In genomic region chr9:48961314-48961713, GRCm38 (mm10) we compare ENCODE assay signal across 12 mouse cellular contexts. TPM values are rescaled to one million over a fixed set of nuclear protein-coding genes. Genes with fewer than 3 reads are reported as not detected.
DNase-seq lines count a peak whose midpoint lies in the region; ATAC-seq and TF ChIP-seq lines count a peak whose summit lies in the region.
"Had no signal": no experiment of that assay in that cellular context is flagged by ENCODE, and none has a peak within 500 bp of the region (broad histone marks: within the 10 kb centered on the region; RNA-seq: fewer than 3 reads in every experiment).

No protein-coding gene starts in this region.

- no peaks in the 10 kb centered on the region for H3K36me3 ChIP-seq in forebrain, embryonic 11.5 days (ENCODE audit: control insufficient read depth, insufficient read depth, low read length)
- H3K36me3 ChIP-seq in hindbrain, embryonic 16.5 days (ENCODE audit: control insufficient read depth, insufficient read depth, low read length), result no peaks in the 10 kb centered on the region
- no peaks in the 10 kb centered on the region for H3K36me3 ChIP-seq in neural tube, embryonic 15.5 days

- H3K9me3 ChIP-seq in forebrain, embryonic 11.5 days (ENCODE audit: control insufficient read depth, low read length), result no peaks in the 10 kb centered on the region
- no peaks in the 10 kb centered on the region for H3K9me3 ChIP-seq in hindbrain, embryonic 16.5 days (ENCODE audit: control insufficient read depth, low read length)
- no peaks in the 10 kb centered on the region for H3K9me3 ChIP-seq in neural tube, embryonic 15.5 days (replicated peaks)

- 24% methylated on average over 12 of the region's 12 CpGs for WGBS in forebrain, embryonic 11.5 days
- whole genome bisulfite sequencing in hindbrain, embryonic 16.5 days, result 14% methylated on average over 12 of the region's 12 CpGs
- WGBS in neural tube, embryonic 15.5 days, result 22% methylated on average over 12 of the region's 12 CpGs

- no peak for TF ChIP-seq CTCF in layer of hippocampus, adult 2 months (conservative IDR thresholded peaks at IDR 0.05)

- ATAC-seq in forebrain, embryonic 11.5 days (replicated peaks; ENCODE audit: low FRiP score), result no peak
- no peak for ATAC-seq in hindbrain, embryonic 16.5 days
- ATAC-seq in neural tube, embryonic 15.5 days (ENCODE audit: low FRiP score), result no peak

- H3K4me2 ChIP-seq in forebrain, embryonic 11.5 days (ENCODE audit: low read depth, low read length, severe bottlenecking), result 0 out of 2 replicates have a peak overlapping the region, but pooled peaks have one; percentile 5
- H3K4me2 ChIP-seq in hindbrain, embryonic 16.5 days (ENCODE audit: low read length), result peak overlapping the region; percentile 36
- H3K4me2 ChIP-seq in neural tube, embryonic 15.5 days, result peak overlapping the region; percentile 47
- H3K4me2 ChIP-seq: heart, embryonic 11.5 days had no signal

- H3K4me3 ChIP-seq in layer of hippocampus, adult 2 months, result peak overlapping the region; percentile 22; the same call in 1 of the 2 replicates
- no peak overlapping the region for H3K4me3 ChIP-seq in forebrain, embryonic 11.5 days (ENCODE audit: low read depth, low read length)
- no peak overlapping the region for H3K4me3 ChIP-seq in hindbrain, embryonic 16.5 days (ENCODE audit: low read length)
- no peak overlapping the region for H3K4me3 ChIP-seq in neural tube, embryonic 15.5 days (replicated peaks)

- no peak for DNase-seq in layer of hippocampus, adult 2 months (ENCODE audit: low spot score in 2 of 2)
- DNase-seq in layer of hippocampus, postnatal 14 days (ENCODE audit: low spot score in 2 of 2), result no peak
- no peak for DNase-seq in forebrain, embryonic 11.5 days (ENCODE audit: low spot score)
- no peak for DNase-seq in thymus, postnatal 0 days (ENCODE audit: low spot score)
- DNase-seq in layer of hippocampus, postnatal 25 days (ENCODE audit: extremely low spot score in 1 of 2, low spot score in 1 of 2), result no peak
- DNase-seq in cerebellum, postnatal 14 days, result no peak
- DNase-seq: lung, postnatal 10 days had no signal

- H3K4me1 ChIP-seq in forebrain, embryonic 11.5 days (replicated peaks; ENCODE audit: control insufficient read depth, insufficient read depth, low read length), result no peaks in the 10 kb centered on the region; the same call in 1 of the 2 replicates
- H3K4me1 ChIP-seq in hindbrain, embryonic 16.5 days (ENCODE audit: control insufficient read depth, insufficient read depth, low read depth, low read length), result no peaks in the 10 kb centered on the region; the same call in 1 of the 2 replicates
- peaks cover 13% of the 10 kb centered on the region for H3K4me1 ChIP-seq in neural tube, embryonic 15.5 days

- H3K9ac ChIP-seq in forebrain, embryonic 11.5 days (ENCODE audit: low read length), result 0 out of 2 replicates have a peak overlapping the region, but pooled peaks have one; percentile 10
- no peak overlapping the region for H3K9ac ChIP-seq in hindbrain, embryonic 16.5 days (ENCODE audit: low read depth, low read length)
- H3K9ac ChIP-seq in neural tube, embryonic 15.5 days (replicated peaks), result 0 out of 2 replicates have a peak overlapping the region, but pooled peaks have one; percentile 1

- no peak overlapping the region for H3K27ac ChIP-seq in layer of hippocampus, adult 2 months
- no peak overlapping the region for H3K27ac ChIP-seq in forebrain, embryonic 11.5 days (ENCODE audit: low read depth, low read length)
- H3K27ac ChIP-seq in hindbrain, embryonic 16.5 days (ENCODE audit: low read depth, low read length), result no peak overlapping the region
- no peak overlapping the region for H3K27ac ChIP-seq in neural tube, embryonic 15.5 days (replicated peaks)

- no peaks in the 10 kb centered on the region; the same call in 1 of the 2 replicates for H3K27me3 ChIP-seq in forebrain, embryonic 11.5 days (ENCODE audit: control insufficient read depth, insufficient read depth, low read length)
- no peaks in the 10 kb centered on the region; the same call in 1 of the 2 replicates for H3K27me3 ChIP-seq in hindbrain, embryonic 16.5 days (replicated peaks; ENCODE audit: control insufficient read depth, insufficient read depth, low read length)
- H3K27me3 ChIP-seq in neural tube, embryonic 15.5 days (replicated peaks), result no peaks in the 10 kb centered on the region

RNA-seq across cellular contexts. Expression of gene Htr3b, which starts 3.5 kb away (rescaled TPM):
- total RNA-seq in layer of hippocampus, adult 2 months (2021), result not detected
- not detected for total RNA-seq in layer of hippocampus, postnatal 14 days (2021)
- 0.21 and 0.25 TPM in 2 replicates for polyA plus RNA-seq in forebrain, embryonic 11.5 days (2014; fragmentation: Nextera tagmentation; extraction: Ambion mirVana)
- polyA plus RNA-seq in hindbrain, embryonic 16.5 days (2015; fragmentation: Nextera tagmentation; extraction: Ambion mirVana), result 0.40 and 0.60 TPM in 2 replicates
- polyA plus RNA-seq in neural tube, embryonic 15.5 days (2015; fragmentation: Nextera tagmentation; extraction: Ambion mirVana), result 1.6 and 1.8 TPM in 2 replicates
- not detected in 2 replicates for polyA plus RNA-seq in thymus, postnatal 0 days (2015; fragmentation: Nextera tagmentation; extraction: Ambion mirVana)
- not detected for total RNA-seq in layer of hippocampus, postnatal 25 days (2021)
- total RNA-seq: CH12.LX; liver, adult 2 months had no signal
- polyA plus RNA-seq: heart, embryonic 11.5 days; liver, adult 2 months had no signal

RNA-seq across cellular contexts. Expression of gene Usp28, which starts 23.9 kb away (rescaled TPM):
- total RNA-seq in layer of hippocampus, adult 2 months (2021), result 10 to 100 TPM; 33.7 to 34.5 TPM
- 10 to 100 TPM; 40.3 to 45.5 TPM for total RNA-seq in layer of hippocampus, postnatal 14 days (2021)
- polyA plus RNA-seq in forebrain, embryonic 11.5 days (2014; fragmentation: Nextera tagmentation; extraction: Ambion mirVana), result 44.8 and 47.7 TPM in 2 replicates
- 33.0 and 34.1 TPM in 2 replicates for polyA plus RNA-seq in hindbrain, embryonic 16.5 days (2015; fragmentation: Nextera tagmentation; extraction: Ambion mirVana)
- polyA plus RNA-seq in neural tube, embryonic 15.5 days (2015; fragmentation: Nextera tagmentation; extraction: Ambion mirVana), result 26.2 and 30.7 TPM in 2 replicates
- 11.2 and 11.4 TPM in 2 replicates for polyA plus RNA-seq in thymus, postnatal 0 days (2015; fragmentation: Nextera tagmentation; extraction: Ambion mirVana)
- total RNA-seq in layer of hippocampus, postnatal 25 days (2021), result 10 to 100 TPM; 26.8 to 47.1 TPM

RNA-seq across cellular contexts. Expression of gene Htr3a, which starts 50.4 kb away (rescaled TPM):
- 10 to 100 TPM; 12.8 to 14.0 TPM for total RNA-seq in layer of hippocampus, adult 2 months (2021)
- total RNA-seq in layer of hippocampus, postnatal 14 days (2021), result 10 to 100 TPM; 10.8 to 13.4 TPM
- polyA plus RNA-seq in forebrain, embryonic 11.5 days (2014; fragmentation: Nextera tagmentation; extraction: Ambion mirVana), result 0.39 and 0.43 TPM in 2 replicates
- 1.5 and 1.7 TPM in 2 replicates for polyA plus RNA-seq in hindbrain, embryonic 16.5 days (2015; fragmentation: Nextera tagmentation; extraction: Ambion mirVana)
- polyA plus RNA-seq in neural tube, embryonic 15.5 days (2015; fragmentation: Nextera tagmentation; extraction: Ambion mirVana), result 2.3 and 3.2 TPM in 2 replicates
- polyA plus RNA-seq in thymus, postnatal 0 days (2015; fragmentation: Nextera tagmentation; extraction: Ambion mirVana), result 0.12 and 0.22 TPM in 2 replicates
- 10 to 100 TPM; 13.4 to 14.3 TPM for total RNA-seq in layer of hippocampus, postnatal 25 days (2021)
- total RNA-seq: CH12.LX; liver, adult 2 months had no signal
- polyA plus RNA-seq: liver, adult 2 months had no signal
